In the genomic region with DNA sequence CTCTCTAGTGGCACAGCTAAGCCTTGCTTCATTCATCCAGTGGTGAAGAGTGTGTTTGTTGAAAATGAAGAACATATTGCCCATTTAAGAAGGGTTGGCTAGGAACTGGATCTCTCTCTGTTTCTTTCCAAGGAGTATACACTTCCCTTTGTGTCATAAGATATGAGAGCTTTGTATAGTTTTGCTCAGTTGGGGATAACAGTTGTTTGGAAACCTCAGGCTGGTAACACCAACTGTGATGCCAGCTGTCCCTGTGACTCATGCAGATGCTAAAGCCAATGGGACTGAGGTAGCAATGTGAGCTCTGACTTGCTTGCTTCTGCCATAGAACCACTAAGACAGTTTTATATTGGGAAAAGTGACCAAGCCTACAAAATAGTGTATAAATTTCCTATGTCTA, we compare ENCODE assay signal across 13 mouse cellular contexts. TPM values are rescaled to one million over a fixed set of nuclear protein-coding genes. Genes with fewer than 3 reads are reported as not detected.
DNase-seq lines count a peak whose midpoint lies in the region.
"Had no signal": no experiment of that assay in that cellular context is flagged by ENCODE, and none has a peak within 500 bp of the region (broad histone marks: within the 10 kb centered on the region; RNA-seq: fewer than 3 reads in every experiment).

No protein-coding gene starts in this region.

- peak; percentile 50 to 58 for DNase-seq in frontal cortex, postnatal 36 days (ENCODE audit: low spot score in 2 of 2)
- no peak for DNase-seq in frontal cortex, postnatal 14 days (ENCODE audit: low spot score in 2 of 2)
- peak; percentile 53 for DNase-seq in right cerebral cortex, postnatal 25 days
- no peak for DNase-seq in right cerebral cortex, postnatal 4 days
- DNase-seq in left cerebral cortex, postnatal 14 days (ENCODE audit: low spot score in 2 of 2), result peak; percentile 50 to 53
- DNase-seq in adrenal gland, adult (ENCODE audit: inconsistent age in 2 of 2, low spot score in 1 of 2), result no peak
- no peak for DNase-seq in cerebellum, postnatal 36 days
- DNase-seq: adrenal gland, postnatal 36 days; cerebellum, adult 11 months; heart, adult 11 months; heart, postnatal 14 days; kidney, adult 8-10 months; thymus, postnatal 4 days had no signal

- intact Hi-C loops in left cerebral cortex, postnatal 14 days (cut with DNase I), result no loop called here

RNA-seq across cellular contexts. Expression of a gene that starts 8.2 kb away (rescaled TPM):
- total RNA-seq in left cerebral cortex, postnatal 14 days (2021), result under 1 TPM; 0.51 to 0.53 TPM

RNA-seq across cellular contexts. Expression of a gene that starts 19.4 kb away (rescaled TPM):
- 1 to 10 TPM; 1.8 to 2.0 TPM for total RNA-seq in left cerebral cortex, postnatal 14 days (2021)

RNA-seq across cellular contexts. Expression of a gene that starts 41.5 kb away (rescaled TPM):
- 10 to 100 TPM; 73.8 to 85.9 TPM for total RNA-seq in left cerebral cortex, postnatal 14 days (2021)

Comparison
In these comparisons a context has a peak if more than half of its experiments do, and no peak if none do; other contexts are left out.
1. DNase-seq: peak in frontal cortex, postnatal 36 days (2 of 2), right cerebral cortex, postnatal 25 days (single experiment) and left cerebral cortex, postnatal 14 days (2 of 2); none in frontal cortex, postnatal 14 days (0 of 2), right cerebral cortex, postnatal 4 days (single experiment), adrenal gland, adult (0 of 2) and cerebellum, postnatal 36 days (0 of 2).